Mouse (Mus musculus) kidney, adult 8-10 months (tissue): Measurements from ENCODE around the gene Nrxn1.
A peak's percentile ranks its signal among the peaks of the same experiment; 100 is the strongest.

Source experiments
- DNase-seq, 2 experiments: peaks; one replicate each; pipeline ENCODE4 v3.0.0; 2022

The Nrxn1 gene

GRCm38 (mm10) chr17:90807199-90807598 is 285.7 kb downstream of the Nrxn1 start:
- DNase-seq: no peak

GRCm38 (mm10) chr17:90798689-90799088 is 294.2 kb downstream of the Nrxn1 start:
- DNase-seq: no peak

- DNase-seq: no peak
Observed at GRCm38 (mm10) chr17:90797659-90798288, 295.1 kb downstream of the Nrxn1 start.

GRCm38 (mm10) chr17:90796974-90797373 is 295.9 kb downstream of the Nrxn1 start:
- DNase-seq: no peak

GRCm38 (mm10) chr17:90788491-90789127 is 304.3 kb downstream of the Nrxn1 start:
- DNase-seq: no peak

- no peak for DNase-seq
Observed at GRCm38 (mm10) chr17:90788040-90788439, 304.8 kb downstream of the Nrxn1 start.

- no peak for DNase-seq
Observed at GRCm38 (mm10) chr17:90787121-90787788, 305.6 kb downstream of the Nrxn1 start.

- no peak for DNase-seq
Observed at GRCm38 (mm10) chr17:90780481-90780880, 312.4 kb downstream of the Nrxn1 start.

- no peak for DNase-seq
Observed at GRCm38 (mm10) chr17:90775397-90775796, 317.5 kb downstream of the Nrxn1 start.

GRCm38 (mm10) chr17:90773233-90773632 is 319.6 kb downstream of the Nrxn1 start:
- peak in 1 of 2 experiments; percentile 4 for DNase-seq

GRCm38 (mm10) chr17:90768216-90768615 is 324.7 kb downstream of the Nrxn1 start:
- DNase-seq: no peak

GRCm38 (mm10) chr17:90727124-90727523 is 365.7 kb downstream of the Nrxn1 start:
- DNase-seq: no peak

- DNase-seq: no peak
Observed at GRCm38 (mm10) chr17:90704773-90705172, 388.1 kb downstream of the Nrxn1 start.

- no peak for DNase-seq
Observed at GRCm38 (mm10) chr17:90702626-90703025, 390.2 kb downstream of the Nrxn1 start.

GRCm38 (mm10) chr17:90696071-90696800 is 396.6 kb downstream of the Nrxn1 start:
- no peak for DNase-seq

- no peak for DNase-seq
Observed at GRCm38 (mm10) chr17:90695086-90695584, 397.7 kb downstream of the Nrxn1 start.

- DNase-seq: no peak
Observed at GRCm38 (mm10) chr17:90684172-90684571, 408.7 kb downstream of the Nrxn1 start.

GRCm38 (mm10) chr17:90681019-90681418 is 411.9 kb downstream of the Nrxn1 start:
- DNase-seq: no peak

GRCm38 (mm10) chr17:90676676-90677075 is 416.2 kb downstream of the Nrxn1 start:
- no peak for DNase-seq

- DNase-seq: no peak
Observed at GRCm38 (mm10) chr17:90662318-90662717, 430.6 kb downstream of the Nrxn1 start.

GRCm38 (mm10) chr17:90654506-90654905 is 438.4 kb downstream of the Nrxn1 start:
- DNase-seq: no peak

GRCm38 (mm10) chr17:90653347-90653746 is 439.5 kb downstream of the Nrxn1 start:
- DNase-seq: no peak

GRCm38 (mm10) chr17:90650279-90650678 is 442.6 kb downstream of the Nrxn1 start:
- no peak for DNase-seq
